Mouse (Mus musculus) ES-E14 (cell line): ENCODE data around the gene Rmnd5b.

Experiments
- MAFK ChIP-seq: IDR thresholded peaks from 2 replicates; pipeline ENCODE4 v1.6.1; 2014; ENCODE audit warnings: mild to moderate bottlenecking, low read depth, low read length, inconsistent platforms; ENCODE audit not compliant: insufficient read depth
- ZC3H11A ChIP-seq: IDR thresholded peaks from 2 replicates; pipeline ENCODE4 v1.6.1; 2012; ENCODE audit warnings: low read depth, mild to moderate bottlenecking, inconsistent platforms, low read length, borderline replicate concordance

GRCm38 (mm10) chr11:51650261-51650660 is 14.6 kb upstream of the Rmnd5b start:
- TF ChIP-seq ZC3H11A (no peak), MAFK (no peak)
